Mouse (Mus musculus) kidney, adult 2 months (tissue): Measurements from ENCODE around the gene Rhag.

Experiments
- CTCF ChIP-seq: fragments of 200-500 bp; conservative IDR thresholded peaks from 2 replicates; pipeline ENCODE4 v1.5.1; 2011; ENCODE audit warnings: low read depth, mild to moderate bottlenecking, control low read depth, low read length, moderate library complexity, mixed read lengths; ENCODE audit not compliant: insufficient read depth, insufficient read length
- POLR2A ChIP-seq: fragments of 200-500 bp; IDR thresholded peaks from one replicate; pipeline ENCODE4 v1.6.1; 2011; ENCODE audit warnings: low read depth, low read length, control low read depth

DNA sequence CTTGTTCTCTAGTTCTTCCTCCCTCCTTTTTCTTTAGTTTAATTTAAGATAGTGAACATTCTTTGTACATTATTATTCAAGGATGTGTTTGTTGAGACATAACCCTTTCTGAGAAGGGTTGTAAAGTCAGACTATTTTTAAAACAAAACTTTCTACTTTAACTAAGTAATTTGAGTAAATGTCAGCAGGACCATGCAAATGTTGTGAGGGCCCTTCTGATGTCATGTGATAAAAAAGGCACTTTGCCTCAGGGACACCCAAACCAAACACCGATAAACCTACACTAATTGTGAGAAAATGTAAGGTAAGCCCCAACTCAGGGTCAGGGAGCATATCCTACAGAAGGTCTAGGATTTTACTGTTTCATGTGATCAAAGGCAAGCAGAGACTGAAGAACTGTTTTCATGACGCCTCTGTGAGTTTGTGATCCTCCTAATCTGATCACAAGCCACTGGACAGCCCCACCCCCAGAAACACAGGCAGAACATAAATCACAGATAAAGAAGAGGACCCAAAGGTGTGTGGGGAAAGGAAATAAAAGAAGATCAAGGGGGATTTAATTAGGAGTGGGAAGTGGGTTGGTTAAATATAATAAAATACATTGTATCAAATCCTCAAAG, 3.9 kb upstream of the Rhag start, which contains the start of gene Crisp2:
- TF ChIP-seq CTCF (no peak), POLR2A (no peak)
